ENCODE assay signal across 8 mouse cellular contexts in the genomic region with DNA sequence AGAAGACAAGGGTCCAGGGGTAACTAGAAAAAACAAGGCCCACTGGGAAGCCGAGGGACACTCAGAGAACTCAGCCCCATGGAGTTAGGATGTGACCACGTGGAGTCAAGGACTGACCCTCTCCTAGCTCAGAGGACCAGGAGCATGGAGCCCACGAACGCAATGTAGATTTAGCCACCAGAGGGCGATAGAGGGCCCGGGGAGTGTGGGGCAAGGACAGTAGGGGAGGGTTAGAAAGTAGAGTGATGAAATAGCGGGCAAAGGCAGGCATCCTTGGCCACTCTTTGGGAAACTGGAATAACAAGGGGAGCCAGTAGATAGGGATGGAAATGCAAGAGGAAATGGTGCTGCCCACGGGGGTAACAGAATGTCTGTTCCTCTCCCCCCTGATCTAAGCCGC. TPM values are rescaled to one million over a fixed set of nuclear protein-coding genes. Genes with fewer than 3 reads are reported as not detected.
DNase-seq lines count a peak whose midpoint lies in the region; TF ChIP-seq lines count a peak whose summit lies in the region.
"Had no signal": no experiment of that assay in that cellular context is flagged by ENCODE, and none has a peak within 500 bp of the region (broad histone marks: within the 10 kb centered on the region; RNA-seq: fewer than 3 reads in every experiment).

No protein-coding gene starts in this region.

- H3K4me3 ChIP-seq in layer of hippocampus, adult 2 months = no peak overlapping the region
- H3K4me3 ChIP-seq: midbrain, embryonic 12.5 days had no signal

- no peak for DNase-seq in layer of hippocampus, adult 2 months (ENCODE audit: low spot score in 2 of 2)
- no peak for DNase-seq in layer of hippocampus, postnatal 25 days (ENCODE audit: extremely low spot score in 1 of 2, low spot score in 1 of 2)
- peak; percentile 45 for DNase-seq in NIH3T3 (ENCODE audit: low read depth)
- DNase-seq in c-Kit-positive CD71-negative TER-119-negative erythroid progenitor cells, embryonic 14.5 days (ENCODE audit: low read depth) = peak; percentile 26
- peak; percentile 54 for DNase-seq in lung, postnatal 14 days
- peak; percentile 77 for DNase-seq in thymus, postnatal 4 days
- DNase-seq in layer of hippocampus, adult 18-20 months (ENCODE audit: low spot score in 2 of 2) = no peak

- TF ChIP-seq CTCF in layer of hippocampus, adult 2 months (conservative IDR thresholded peaks at IDR 0.05) = peak; percentile 73

- no peak overlapping the region for H3K27ac ChIP-seq in layer of hippocampus, adult 2 months
- H3K27ac ChIP-seq: midbrain, embryonic 12.5 days had no signal

RNA-seq across cellular contexts. Expression of a gene that starts 26.5 kb away (rescaled TPM):
- 1 to 10 TPM; 3.0 to 5.2 TPM for total RNA-seq in layer of hippocampus, adult 2 months (2021)
- total RNA-seq in layer of hippocampus, postnatal 25 days (2021) = 1 to 10 TPM; 3.5 to 4.0 TPM
- total RNA-seq in layer of hippocampus, adult 18-20 months (2021) = 1 to 10 TPM; 2.3 to 3.0 TPM

Comparison
In these comparisons a context has a peak if more than half of its experiments do, and no peak if none do; other contexts are left out.
1. DNase-seq: peak in NIH3T3 (single experiment), c-Kit-positive CD71-negative TER-119-negative erythroid progenitor cells, embryonic 14.5 days (single experiment), lung, postnatal 14 days (single experiment) and thymus, postnatal 4 days (single experiment); none in layer of hippocampus, adult 2 months (0 of 2), layer of hippocampus, postnatal 25 days (0 of 2) and layer of hippocampus, adult 18-20 months (0 of 2).